Mouse (Mus musculus) limb, embryonic 10.5 days (tissue): ENCODE results near the gene Tmem115. TPM values are rescaled to one million over a fixed set of nuclear protein-coding genes. Genes with fewer than 3 reads are reported as not detected.
"Not testable (repeated sequence)": the region's sequence is repeated elsewhere in the genome, so short reads cannot be mapped to it uniquely, and the experiment has no call there.

Source experiments
- DNase-seq: peaks from one replicate; pipeline ENCODE4 v3.0.0-alpha.2; 2017; ENCODE audit warnings: low spot score
- H3K27ac ChIP-seq: fragments of 300-500 bp; sonication (generic); 2 replicates; pipeline ENCODE4 v1.5.1; 2016; ENCODE audit warnings: mild to moderate bottlenecking
- H3K27me3 ChIP-seq: fragments of 300-500 bp; sonication (generic); 2 replicates; pipeline ENCODE4 v1.6.1; 2016; ENCODE audit warnings: low read depth, mild to moderate bottlenecking; ENCODE audit not compliant: poor library complexity, severe bottlenecking
- H3K36me3 ChIP-seq: fragments of 300-500 bp; sonication (generic); 2 replicates; pipeline ENCODE4 v1.6.1; 2016; ENCODE audit warnings: mild to moderate bottlenecking, moderate library complexity
- H3K4me1 ChIP-seq: fragments of 300-500 bp; sonication (generic); 2 replicates; pipeline ENCODE4 v1.6.1; 2016
- H3K4me3 ChIP-seq: fragments of 300-500 bp; sonication (generic); 2 replicates; pipeline ENCODE4 v1.5.1; 2016; ENCODE audit warnings: mild to moderate bottlenecking, moderate library complexity
- H3K9me3 ChIP-seq: fragments of 300-500 bp; sonication (generic); replicated peaks from 2 replicates; pipeline ENCODE4 v1.6.1; 2016; ENCODE audit warnings: mild to moderate bottlenecking
- WGBS: fragments of 180-500 bp; shearing (Covaris S2); methylation state at CpG from one replicate; pipeline ENCODE4 v1.1.7; 2016; 5-methylcytosine and 5-hydroxymethylcytosine counted together
- polyA plus RNA-seq: library from polyadenylated mRNA; unstranded; fragments of >200 nt; fragmentation: Nextera tagmentation; extraction: Ambion mirVana; gene quantifications from 2 replicates; pipeline ENCODE4 v1.2.1, GENCODE M21; 2016

The Tmem115 gene
- polyA plus RNA-seq, 1 experiment from 2014 or later: 41.3 TPM

DNA sequence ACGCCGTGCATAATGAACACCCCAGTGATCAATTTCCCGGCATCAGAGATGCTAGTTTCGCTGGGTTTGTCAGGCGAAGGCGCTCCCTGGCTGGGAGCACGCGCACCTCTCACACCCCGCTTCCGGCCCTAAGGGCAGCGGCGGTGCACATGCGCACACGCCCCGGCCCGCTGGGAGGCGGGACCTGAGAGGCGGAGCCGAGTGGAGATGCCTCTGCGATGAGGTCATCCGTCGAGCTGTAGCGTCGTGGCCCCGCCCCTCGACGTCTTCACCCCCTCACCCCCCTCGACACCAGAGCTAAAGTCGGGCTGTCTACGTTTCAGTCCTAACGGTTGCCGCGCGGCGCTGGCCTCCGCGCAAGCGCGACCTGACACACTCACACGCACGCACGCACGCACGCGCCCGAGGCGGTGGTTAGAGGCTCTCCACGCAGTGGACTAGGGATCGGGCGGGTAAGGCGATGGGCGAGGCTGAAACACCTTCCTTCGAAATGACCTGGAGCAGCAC lies 20.6 kb downstream of the Tmem115 start:
- Histone ChIP-seq H3K27ac (peak overlapping the region; percentile 93), H3K36me3 (peaks cover 30% of the 10 kb centered on the region), H3K27me3 (peaks cover 15% of the 10 kb centered on the region), H3K4me1 (peaks cover 71% of the 10 kb centered on the region), H3K4me3 (peak overlapping the region; percentile 83), H3K9me3 (no peaks in the 10 kb centered on the region)
- under 1% methylated on average over 53 of the region's 53 CpGs for WGBS
- peak; percentile 96 for DNase-seq

DNA sequence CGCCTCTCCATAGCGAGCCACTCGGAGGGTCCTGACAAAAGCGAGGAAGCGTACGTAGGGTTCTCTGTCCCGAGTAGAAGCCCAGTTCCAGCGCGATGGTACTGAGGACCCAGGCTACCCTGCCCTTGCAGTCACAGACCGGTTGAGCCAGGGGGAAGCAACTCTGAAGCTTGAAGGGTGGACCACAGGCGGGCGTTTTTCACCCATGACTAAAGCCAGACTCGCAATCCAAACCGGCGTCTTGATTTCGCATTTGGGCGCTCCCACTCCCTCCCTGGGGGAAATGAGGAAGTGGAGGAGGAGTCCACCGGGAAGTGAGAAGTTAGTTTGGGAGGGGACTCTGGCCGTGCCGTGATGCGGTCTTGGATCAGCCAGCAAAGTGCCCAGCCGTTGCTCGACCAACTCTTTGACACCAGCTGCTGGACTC lies 21.3 kb downstream of the Tmem115 start:
- peaks cover 65% of the 10 kb centered on the region for H3K4me1 ChIP-seq
- peak overlapping the region; percentile 83 for H3K4me3 ChIP-seq
- H3K27ac ChIP-seq: peak overlapping the region; percentile 93
- peaks cover 9% of the 10 kb centered on the region for H3K27me3 ChIP-seq
- WGBS: under 1% methylated on average over 23 of the region's 23 CpGs
- H3K36me3 ChIP-seq: peaks cover 37% of the 10 kb centered on the region
- no peaks in the 10 kb centered on the region for H3K9me3 ChIP-seq
- no peak for DNase-seq

DNA sequence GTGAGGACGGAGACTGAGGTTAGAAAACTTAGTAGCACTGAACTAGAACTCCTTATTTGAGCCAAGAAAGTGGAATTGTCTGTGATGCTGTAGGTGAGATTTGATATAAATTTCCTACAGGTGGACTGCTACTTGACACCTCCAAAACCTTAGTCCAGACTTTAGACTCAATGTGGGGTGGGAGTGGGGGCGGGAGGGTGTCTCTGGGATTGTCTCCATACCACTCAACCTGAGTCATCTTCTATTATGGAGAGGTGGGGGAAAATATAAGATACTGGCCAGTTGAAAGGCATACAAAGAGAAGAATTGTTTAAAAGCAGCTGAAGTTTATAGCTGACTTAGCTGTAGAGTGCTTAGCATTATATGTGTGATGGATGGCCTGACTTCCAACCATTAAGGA lies 22.0 kb downstream of the Tmem115 start:
- peaks cover 2% of the 10 kb centered on the region for H3K27me3 ChIP-seq
- H3K9me3 ChIP-seq: no peaks in the 10 kb centered on the region
- peaks cover 59% of the 10 kb centered on the region for H3K4me1 ChIP-seq
- H3K27ac ChIP-seq: peak overlapping the region; percentile 93; the same call in 1 of the 2 replicates
- 60% methylated on average over 2 of the region's 2 CpGs for WGBS
- peak overlapping the region; percentile 83 for H3K4me3 ChIP-seq
- H3K36me3 ChIP-seq: peaks cover 44% of the 10 kb centered on the region
- DNase-seq: no peak

DNA sequence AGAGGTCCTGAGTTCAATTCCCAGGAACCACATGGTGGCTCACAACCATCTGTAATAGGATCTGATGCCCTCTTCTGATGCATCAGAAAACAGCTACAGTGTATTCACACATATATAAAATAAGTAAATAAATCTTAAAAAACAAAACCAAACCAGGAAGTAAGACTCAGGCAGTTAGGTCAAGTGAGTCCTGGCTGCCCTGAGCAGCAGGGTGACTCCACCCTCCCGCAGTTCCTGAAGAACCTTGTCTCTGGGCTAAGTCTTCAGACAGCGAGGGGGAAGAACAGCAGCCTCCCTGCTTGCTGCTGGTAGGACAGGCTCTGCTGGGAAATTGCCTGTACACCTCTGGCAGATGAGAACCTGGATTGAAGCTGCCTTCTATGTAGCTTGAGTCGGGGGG lies 22.6 kb downstream of the Tmem115 start:
- WGBS: 88% methylated on average over 3 of the region's 3 CpGs
- peak overlapping the region; percentile 83 for H3K4me3 ChIP-seq
- H3K9me3 ChIP-seq: no peaks in the 10 kb centered on the region
- no peak overlapping the region for H3K27ac ChIP-seq
- peaks cover 50% of the 10 kb centered on the region for H3K36me3 ChIP-seq
- H3K27me3 ChIP-seq: no peaks in the 10 kb centered on the region
- no peak for DNase-seq
- H3K4me1 ChIP-seq: peaks cover 53% of the 10 kb centered on the region

DNA sequence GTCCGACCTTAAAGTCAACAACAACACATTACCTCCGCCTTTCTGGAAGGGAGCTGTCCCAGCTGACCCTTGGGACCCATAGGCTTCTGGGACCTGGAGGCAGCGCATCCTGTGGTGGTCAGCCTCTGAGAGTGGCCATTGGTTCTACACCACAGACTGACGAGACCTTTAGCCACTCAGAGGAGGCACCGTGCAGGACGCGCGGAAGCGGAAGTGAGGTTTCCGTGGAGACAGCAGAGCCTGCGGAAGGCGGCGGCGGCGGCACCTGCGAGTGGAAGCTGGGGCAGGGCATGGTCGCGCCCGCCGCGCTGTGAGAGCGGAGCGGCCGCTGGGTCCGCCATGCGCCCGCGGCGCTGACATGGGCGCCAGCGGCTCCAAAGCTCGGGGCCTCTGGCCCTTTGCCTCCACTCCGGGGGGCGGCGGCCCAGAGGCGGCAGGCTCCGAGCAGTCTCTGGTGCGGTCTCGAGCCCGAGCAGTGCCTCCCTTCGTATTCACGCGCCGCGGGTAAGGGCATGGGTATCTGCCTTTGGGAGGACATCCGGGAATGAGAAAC lies 29.4 kb downstream of the Tmem115 start, which contains the start of gene Tusc2:
Tusc2 (plus strand) TSS at position 227 of the 553 bp plus-strand sequence.
- Histone ChIP-seq H3K36me3 (peaks cover 69% of the 10 kb centered on the region), H3K4me3 (peak within 1 kb of the TSS; percentile 95), H3K27me3 (no peaks in the 10 kb centered on the region), H3K4me1 (peaks cover 60% of the 10 kb centered on the region), H3K27ac (peak within 1 kb of the TSS; percentile 83), H3K9me3 (no peaks in the 10 kb centered on the region)
- WGBS: under 1% methylated on average over 46 of the region's 46 CpGs
- peak; percentile 97 for DNase-seq

DNA sequence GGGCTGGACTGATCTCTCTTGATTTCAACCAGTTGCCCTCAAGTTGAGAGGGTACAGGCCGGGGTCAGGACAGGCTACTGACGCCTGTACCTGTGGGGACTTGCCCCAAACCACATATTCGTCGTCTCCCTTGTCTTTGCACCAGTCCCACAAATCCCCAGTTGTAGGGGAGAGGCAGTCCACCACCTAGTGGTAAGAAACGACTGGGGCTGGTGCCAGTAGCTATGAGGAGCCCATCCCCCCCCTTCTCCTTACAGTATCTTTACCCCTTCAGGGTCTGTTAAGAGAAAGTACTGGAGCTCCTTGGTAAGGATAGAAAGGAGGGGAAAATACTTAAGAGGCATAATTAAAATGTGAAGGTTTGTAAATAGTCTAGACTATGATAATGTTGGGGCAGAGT lies 31.8 kb downstream of the Tmem115 start:
- Histone ChIP-seq H3K36me3 (peaks cover 52% of the 10 kb centered on the region), H3K27ac (peak overlapping the region; percentile 31; the same call in 1 of the 2 replicates), H3K4me1 (peaks cover 75% of the 10 kb centered on the region)
- not testable (repeated sequence) for H3K9me3 ChIP-seq, H3K4me3 ChIP-seq, H3K27me3 ChIP-seq, DNase-seq
- WGBS: 54% methylated on average over 5 of the region's 5 CpGs

DNA sequence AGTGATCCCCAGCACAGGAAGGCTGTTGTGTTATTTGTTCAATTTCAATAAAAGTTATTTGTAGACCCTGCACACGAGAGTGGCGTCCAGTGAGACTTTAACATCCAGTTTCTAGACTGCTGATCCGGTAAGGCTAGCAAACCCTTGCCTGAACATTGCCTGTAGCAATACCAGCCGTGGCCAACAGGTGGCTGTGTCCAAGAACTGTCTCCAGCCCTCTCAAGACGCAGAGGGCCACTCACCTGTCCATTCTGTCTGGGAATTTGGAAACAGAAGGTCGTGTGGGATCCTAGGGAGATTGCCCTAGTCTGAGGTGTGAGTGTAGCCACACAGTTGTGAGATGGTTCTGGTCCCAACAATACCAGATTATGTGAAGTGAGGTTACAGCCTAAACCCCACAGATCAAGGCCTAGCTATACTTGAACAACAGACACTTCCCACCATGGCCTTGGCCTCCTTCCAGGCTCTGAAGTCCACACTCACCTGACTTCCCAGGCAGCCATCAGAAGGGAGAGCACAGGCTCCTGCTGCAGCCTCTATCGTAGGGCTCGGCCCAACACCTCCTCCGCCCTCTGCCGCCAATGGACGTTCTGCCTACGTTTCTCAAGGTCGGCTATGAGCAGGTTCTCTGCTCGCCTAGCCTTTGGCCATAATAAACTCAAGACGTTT lies 32.4 kb downstream of the Tmem115 start:
- peaks cover 82% of the 10 kb centered on the region for H3K4me1 ChIP-seq
- 0 out of 2 replicates have a peak overlapping the region, but pooled peaks have one; percentile 22 for H3K27ac ChIP-seq
- 62% methylated on average over 15 of the region's 15 CpGs for WGBS
- no peaks in the 10 kb centered on the region for H3K27me3 ChIP-seq
- H3K4me3 ChIP-seq: no peak overlapping the region; the same call in 1 of the 2 replicates
- DNase-seq: peak; percentile 84
- H3K9me3 ChIP-seq: no peaks in the 10 kb centered on the region
- H3K36me3 ChIP-seq: peaks cover 52% of the 10 kb centered on the region

DNA sequence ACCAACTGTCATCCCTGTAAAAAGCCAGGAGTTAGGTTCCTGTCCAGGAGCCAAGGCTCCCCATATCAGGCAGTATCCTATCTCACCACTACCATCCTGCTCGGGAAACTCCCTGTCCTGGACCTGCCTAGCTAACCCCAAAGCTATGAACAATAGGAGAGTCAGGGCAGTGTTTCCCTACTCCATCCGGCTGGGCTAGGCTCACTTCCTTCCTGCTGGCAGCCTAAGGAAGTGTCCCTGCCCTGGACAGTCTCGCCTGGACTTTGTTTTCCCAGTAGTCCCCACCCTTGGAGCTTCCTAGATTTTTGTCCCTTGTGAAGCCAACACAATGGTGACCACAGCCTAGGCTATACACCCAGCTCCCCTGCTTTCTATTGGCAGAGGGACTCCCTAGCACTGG lies 33.1 kb downstream of the Tmem115 start:
- H3K36me3 ChIP-seq: peaks cover 52% of the 10 kb centered on the region
- no peaks in the 10 kb centered on the region for H3K27me3 ChIP-seq
- peak overlapping the region; percentile 83; the same call in 1 of the 2 replicates for H3K4me3 ChIP-seq
- H3K4me1 ChIP-seq: peaks cover 83% of the 10 kb centered on the region
- DNase-seq: no peak
- WGBS: 76% methylated on average over 3 of the region's 3 CpGs
- H3K27ac ChIP-seq: peak overlapping the region; percentile 96
- no peaks in the 10 kb centered on the region for H3K9me3 ChIP-seq

DNA sequence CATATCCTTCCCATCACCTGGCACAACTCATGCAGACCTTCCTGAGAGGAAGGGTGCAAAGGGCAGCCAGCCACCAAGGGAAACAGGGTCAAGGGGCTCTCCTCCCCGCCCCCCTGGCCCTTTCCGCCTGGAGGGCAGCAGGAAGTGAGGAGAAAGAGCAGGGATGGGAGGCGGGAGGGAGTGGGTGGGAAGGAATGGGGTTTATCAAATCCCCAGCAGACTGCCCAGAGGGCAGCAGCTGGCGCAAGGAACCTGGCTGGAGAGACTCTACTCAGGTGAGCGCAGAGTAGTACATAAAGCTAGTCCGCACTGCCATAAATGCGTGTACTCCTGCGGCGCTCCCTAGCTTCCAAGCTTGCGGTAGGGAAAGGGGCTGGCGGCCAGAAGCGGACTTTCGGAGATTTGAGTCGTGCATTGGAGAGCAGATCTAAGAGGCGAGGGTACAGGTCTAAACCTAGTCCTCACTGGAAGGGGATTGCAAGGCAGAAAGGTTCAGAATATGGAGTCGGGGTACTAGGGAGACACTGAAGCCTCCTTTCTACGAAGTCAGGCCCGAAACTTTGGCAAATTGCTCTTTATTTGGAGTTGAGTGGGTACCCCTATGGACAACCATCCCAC lies 34.1 kb downstream of the Tmem115 start, which contains the start of gene Hyal2:
Hyal2 (plus strand) TSS at position 244 of the 618 bp plus-strand sequence.
- H3K9me3 ChIP-seq: no peaks in the 10 kb centered on the region
- peak within 1 kb of the TSS; percentile 83 for H3K4me3 ChIP-seq
- H3K4me1 ChIP-seq: peaks cover 79% of the 10 kb centered on the region
- H3K27me3 ChIP-seq: no peaks in the 10 kb centered on the region
- H3K27ac ChIP-seq: peak within 1 kb of the TSS; percentile 96
- 4% methylated on average over 18 of the region's 18 CpGs for WGBS
- peaks cover 52% of the 10 kb centered on the region for H3K36me3 ChIP-seq
- DNase-seq: peak; percentile 58

DNA sequence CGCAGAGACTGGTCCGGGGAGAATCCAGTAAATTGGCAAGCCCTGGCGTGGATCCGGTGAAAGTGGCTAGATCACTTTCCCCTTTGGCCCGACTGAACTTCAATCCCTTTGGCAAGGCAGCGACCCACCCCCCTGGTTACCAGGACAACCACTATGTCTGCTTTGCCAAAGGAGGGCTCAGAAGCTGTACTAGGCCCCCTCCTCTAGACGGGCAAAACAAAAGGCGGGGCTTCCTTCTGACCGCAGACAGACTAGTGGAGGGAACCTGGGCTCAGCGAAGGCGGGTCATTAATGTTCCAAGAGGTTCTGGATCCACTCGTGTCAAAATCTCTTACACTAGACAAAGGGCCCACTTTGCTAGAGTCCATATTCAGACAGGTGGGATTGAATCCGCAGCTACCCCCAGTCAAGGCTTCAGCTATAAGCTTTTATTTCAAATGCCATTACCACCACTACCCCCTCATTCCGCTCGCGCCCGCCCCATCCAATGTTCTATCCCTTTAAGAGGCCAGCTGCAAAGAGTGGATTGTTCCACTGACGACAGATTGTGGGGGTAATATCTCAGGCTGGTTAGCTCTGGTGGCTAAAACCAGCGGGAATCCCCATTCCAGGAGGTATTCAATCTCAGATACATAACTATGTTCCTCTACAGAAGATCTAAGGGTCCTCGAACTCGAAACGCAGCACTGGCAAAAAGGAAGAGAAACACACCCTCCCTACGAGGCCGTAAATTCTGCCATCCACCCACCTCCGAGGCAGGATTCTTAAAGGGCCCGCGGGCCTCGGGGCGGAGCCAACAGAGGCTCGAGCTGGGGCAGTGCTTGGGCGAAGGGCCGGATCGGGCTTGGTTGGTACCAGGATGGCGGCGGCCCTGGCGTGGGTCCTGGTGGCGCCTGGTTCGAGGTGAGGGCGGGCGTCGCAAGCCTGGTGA lies 34.9 kb downstream of the Tmem115 start:
- Histone ChIP-seq H3K4me1 (peaks cover 71% of the 10 kb centered on the region), H3K36me3 (peaks cover 59% of the 10 kb centered on the region), H3K4me3 (peak overlapping the region; percentile 83), H3K27ac (peak overlapping the region; percentile 96), H3K27me3 (no peaks in the 10 kb centered on the region), H3K9me3 (no peaks in the 10 kb centered on the region)
- WGBS: under 1% methylated on average over 41 of the region's 41 CpGs
- peak; percentile 91 for DNase-seq

DNA sequence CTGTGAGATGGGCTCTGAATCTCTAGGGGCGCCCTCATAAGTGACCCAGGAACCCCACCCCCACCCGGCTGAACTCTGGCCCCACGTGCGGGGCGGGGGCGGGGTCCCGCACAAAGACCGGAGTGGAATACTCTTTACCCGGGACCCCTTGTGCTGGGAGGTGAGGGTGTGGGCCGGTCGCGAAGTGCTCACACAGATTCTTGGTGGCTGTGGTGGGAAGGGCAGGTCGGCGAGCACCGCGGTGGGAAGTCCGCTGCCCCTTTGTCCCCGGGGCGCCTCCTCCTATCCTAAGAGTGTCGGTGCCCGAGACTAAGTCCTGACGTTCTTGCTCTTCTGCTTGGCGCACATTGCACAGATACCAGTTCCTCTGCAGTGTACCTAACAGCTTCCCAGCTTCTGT lies 35.5 kb downstream of the Tmem115 start:
- H3K36me3 ChIP-seq: peaks cover 63% of the 10 kb centered on the region
- no peak for DNase-seq
- WGBS: under 1% methylated on average over 23 of the region's 23 CpGs

DNA sequence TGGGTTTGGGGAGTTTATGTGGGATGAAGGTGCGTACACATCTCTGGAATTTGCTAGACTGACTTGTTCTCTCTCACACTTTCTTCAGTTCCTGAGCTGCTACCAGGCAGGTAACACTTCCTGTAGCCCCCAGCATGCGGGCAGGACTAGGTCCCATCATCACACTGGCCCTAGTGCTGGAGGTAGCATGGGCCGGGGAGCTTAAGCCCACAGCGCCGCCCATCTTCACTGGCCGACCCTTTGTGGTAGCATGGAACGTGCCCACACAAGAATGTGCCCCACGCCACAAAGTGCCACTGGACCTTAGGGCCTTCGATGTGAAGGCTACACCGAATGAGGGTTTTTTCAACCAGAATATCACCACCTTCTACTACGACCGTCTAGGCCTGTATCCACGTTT lies 36.3 kb downstream of the Tmem115 start:
- Histone ChIP-seq H3K27ac (peak overlapping the region; percentile 96), H3K9me3 (no peaks in the 10 kb centered on the region), H3K36me3 (peaks cover 63% of the 10 kb centered on the region), H3K4me3 (peak overlapping the region; percentile 83), H3K27me3 (no peaks in the 10 kb centered on the region), H3K4me1 (peaks cover 59% of the 10 kb centered on the region)
- DNase-seq: no peak
- 64% methylated on average over 13 of the region's 13 CpGs for WGBS

More for the DNA sequence above, 35.5 kb downstream of the Tmem115 start:
- no peaks in the 10 kb centered on the region for H3K9me3 ChIP-seq
- H3K4me1 ChIP-seq: peaks cover 64% of the 10 kb centered on the region
- H3K4me3 ChIP-seq: peak overlapping the region; percentile 83
- peak overlapping the region; percentile 96 for H3K27ac ChIP-seq
- no peaks in the 10 kb centered on the region for H3K27me3 ChIP-seq
